Mouse (Mus musculus) adrenal gland, postnatal 25 days (tissue): Measurements from ENCODE around the gene C1qtnf6. TPM values are rescaled to one million over a fixed set of nuclear protein-coding genes. Genes with fewer than 3 reads are reported as not detected.
A peak's percentile ranks its signal among the peaks of the same experiment; 100 is the strongest.

ENCODE experiments used
- DNase-seq: peaks from one replicate; pipeline ENCODE4 v3.0.0; 2021; ENCODE audit warnings: mixed read lengths
- total RNA-seq: library from RNA; stranded (reverse); gene quantifications from 2 replicates; pipeline ENCODE4 v1.2.3, GENCODE M21; 2021

C1qtnf6 gene
- total RNA-seq, 1 experiment from 2014 or later: 59.4 TPM

DNA sequence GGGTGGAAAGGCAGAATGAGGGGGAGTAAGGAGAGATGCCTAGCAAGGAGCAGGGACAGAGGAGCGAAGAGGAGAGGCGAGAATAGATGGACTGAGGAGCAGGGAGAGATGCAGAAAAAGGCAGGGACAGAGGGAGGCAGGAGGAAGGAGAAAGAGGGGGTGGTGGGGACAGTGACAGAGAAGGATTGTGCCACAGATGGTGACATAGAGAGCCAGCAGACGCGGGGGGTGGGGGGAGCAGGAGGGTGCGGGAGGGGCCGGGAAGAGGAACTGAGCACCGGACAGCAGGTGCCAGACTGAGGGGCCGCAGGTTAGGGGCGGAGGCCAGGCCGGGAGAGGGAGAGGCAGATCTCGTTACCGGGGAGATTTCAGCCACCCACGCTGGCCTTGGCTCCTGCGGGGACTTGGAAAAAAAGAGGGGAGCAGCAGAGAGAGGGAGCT, 13.4 kb upstream of the C1qtnf6 start, which contains the start of gene Sstr3:
TSS of gene Sstr3 (minus strand) at position 125 of the 441 bp plus-strand sequence.
- DNase-seq: peak; percentile 57

DNA sequence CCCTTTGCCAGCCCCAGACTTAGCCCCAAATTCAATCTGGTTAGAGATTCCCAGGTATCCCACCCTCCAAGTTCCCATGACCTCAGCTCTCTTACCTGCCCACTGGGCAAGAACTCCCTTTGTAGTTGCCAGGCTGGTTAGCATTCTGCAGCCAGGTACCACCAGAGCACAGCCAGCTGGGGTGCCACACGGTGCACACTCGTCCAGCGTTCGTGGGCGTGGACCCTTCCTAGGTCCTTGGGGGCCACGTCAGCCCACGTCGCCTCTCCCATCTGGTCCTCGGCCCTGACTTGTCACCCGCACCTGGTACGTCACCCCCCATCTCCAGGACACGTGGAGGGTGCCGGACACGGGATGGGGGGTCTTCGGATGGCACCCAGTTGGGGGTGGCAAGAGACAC, 12.8 kb upstream of the C1qtnf6 start:
- DNase-seq: no peak

DNA sequence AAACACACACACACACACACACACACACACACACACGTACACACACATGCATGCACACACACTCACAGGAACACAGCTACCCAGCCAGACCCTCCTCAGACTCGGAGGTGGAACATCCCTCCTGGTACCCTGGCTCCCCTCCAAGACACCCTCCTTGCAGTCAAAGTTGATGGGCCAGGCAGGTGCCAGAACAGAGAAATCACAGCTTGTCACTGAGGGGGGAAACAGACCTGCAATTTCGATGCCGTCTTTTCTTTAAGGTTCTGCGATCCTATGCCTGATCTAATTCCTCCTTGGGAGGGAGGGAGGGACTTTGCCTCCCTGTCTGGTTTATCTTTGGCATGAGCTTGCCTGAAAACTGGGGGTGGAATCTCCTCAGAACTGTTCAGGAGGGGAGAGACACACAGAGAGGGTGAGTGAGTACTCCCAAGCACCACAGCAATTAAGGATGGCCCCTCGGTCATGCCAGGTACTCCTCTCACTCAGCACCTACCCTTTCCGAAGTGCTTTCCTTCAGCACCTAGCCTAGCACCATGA, 11.6 kb upstream of the C1qtnf6 start:
- DNase-seq: no peak

DNA sequence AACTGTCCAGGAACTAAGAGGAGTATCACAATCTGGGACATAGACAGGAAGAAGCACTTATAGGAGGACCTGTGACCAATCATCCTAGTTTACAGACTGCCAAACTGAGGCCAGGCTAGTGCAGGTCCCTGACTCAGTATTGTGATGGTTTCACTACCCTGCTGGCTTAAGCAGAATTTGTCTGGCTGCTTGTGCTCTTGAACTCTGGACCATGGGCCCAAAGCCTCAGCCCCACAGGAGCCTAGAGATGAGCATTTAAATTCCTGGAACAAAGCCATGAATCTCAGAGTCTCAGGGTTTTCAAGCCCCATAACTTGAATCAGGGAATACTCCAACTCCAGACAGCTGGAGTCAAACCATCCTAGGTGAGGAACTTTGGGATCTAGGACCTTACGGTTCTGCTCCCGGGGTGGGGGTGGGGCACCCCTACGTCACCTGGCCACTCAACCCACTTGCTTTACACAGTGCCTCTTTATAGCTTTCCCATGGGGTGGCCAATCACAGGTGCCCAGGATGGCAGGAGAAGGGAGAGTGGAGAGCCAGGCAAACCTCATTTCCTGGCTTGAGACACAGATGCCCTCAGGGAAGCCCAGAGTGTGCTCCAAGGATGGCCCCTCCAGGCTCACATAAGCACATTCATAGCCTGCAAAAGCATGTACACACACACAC, 11.0 kb upstream of the C1qtnf6 start:
- no peak for DNase-seq

DNA sequence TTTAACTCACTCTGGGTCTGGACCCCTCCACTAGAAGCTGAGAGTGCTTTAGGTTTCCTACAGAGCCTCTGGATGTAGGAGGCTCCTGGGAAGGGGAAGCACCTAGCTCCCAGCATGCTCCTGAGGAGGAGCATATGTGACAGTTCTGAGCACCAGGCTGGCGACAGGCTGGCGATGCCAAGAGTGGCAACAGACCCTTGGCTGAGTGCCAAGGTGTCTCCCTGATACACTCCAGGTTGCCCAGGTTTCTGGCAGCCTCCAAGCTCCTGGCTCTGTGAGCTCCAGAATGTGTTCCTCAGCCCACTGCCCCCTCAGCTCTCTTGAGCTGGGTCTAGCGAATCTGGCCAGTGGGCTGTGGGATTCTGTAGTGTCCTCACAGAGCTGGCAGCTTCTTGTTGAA, 10.4 kb upstream of the C1qtnf6 start:
- no peak for DNase-seq

DNA sequence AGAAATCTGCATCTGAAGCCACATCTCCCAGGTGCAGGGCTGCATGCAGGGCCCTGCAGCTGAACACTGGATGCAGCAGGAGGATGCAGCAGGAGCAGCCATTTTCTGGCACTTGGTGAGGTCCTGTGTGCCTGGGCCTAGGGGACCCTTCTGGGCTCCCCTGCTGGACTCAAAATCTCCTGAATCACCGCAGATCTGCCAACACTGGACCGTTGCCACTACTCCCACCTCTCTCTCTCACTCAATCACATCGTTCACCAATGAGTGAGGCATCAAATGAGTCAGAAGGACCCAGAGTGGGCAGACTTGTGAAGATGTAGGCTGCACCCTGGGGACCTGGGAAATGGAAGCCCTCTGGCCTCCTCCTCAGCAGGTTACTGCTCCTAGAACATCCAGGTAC, 9.8 kb upstream of the C1qtnf6 start:
- no peak for DNase-seq

DNA sequence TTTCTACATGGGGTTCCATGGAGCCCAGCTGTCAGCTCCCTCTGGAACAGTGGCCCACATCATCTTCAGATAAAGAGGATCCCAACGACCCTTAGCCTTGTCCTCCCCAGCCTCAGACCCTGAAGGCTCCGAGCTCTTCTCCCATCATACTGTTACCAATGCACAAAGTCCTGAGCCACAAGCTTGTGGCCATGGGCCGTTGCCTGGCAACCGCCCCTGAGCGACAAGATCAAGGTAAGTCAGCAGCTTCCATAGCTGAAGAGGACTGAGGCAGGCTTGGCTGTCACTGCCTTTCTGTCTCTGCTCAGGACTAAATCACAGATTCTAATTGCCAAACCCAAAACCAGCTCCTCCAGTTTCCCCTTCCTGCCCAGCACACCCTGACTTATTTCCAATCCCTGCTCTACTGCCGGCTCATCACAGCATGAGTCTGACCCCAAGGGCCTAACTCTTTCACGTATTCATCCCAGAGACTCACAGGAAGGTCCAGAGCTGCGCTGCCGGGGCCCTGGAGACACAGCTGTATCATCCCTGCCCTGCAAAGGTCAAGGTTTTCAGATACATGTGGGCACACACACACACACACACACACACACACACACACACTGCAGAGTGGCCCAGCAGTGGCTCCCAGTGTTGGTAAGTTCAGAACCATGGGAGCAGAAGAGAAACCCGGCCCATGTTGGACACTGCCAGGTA, 4.7 kb upstream of the C1qtnf6 start:
- no peak for DNase-seq

DNA sequence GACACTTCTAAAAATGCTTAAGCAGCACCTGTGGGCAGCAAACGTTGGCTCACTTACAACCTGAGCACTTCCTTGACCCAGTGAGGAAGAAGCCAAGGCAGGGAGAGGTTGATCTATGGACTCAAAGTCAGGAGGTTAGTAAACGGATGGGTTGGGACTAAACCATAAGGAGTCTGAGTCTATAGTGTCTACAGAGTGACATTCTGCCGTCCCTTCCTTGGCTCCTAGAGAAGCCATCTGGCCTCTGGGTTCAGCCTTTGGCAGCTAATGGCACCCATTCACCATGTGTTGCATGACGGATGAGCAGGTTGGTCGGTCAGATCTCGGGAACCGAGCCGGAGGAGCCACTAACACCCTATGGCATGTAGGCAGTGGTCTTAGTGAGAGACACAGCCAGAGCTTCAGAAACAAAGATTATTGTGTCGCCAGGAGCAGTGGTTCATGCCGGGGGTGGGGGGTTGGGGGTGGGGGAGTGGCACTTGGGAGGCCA, 2.2 kb upstream of the C1qtnf6 start:
- no peak for DNase-seq

DNA sequence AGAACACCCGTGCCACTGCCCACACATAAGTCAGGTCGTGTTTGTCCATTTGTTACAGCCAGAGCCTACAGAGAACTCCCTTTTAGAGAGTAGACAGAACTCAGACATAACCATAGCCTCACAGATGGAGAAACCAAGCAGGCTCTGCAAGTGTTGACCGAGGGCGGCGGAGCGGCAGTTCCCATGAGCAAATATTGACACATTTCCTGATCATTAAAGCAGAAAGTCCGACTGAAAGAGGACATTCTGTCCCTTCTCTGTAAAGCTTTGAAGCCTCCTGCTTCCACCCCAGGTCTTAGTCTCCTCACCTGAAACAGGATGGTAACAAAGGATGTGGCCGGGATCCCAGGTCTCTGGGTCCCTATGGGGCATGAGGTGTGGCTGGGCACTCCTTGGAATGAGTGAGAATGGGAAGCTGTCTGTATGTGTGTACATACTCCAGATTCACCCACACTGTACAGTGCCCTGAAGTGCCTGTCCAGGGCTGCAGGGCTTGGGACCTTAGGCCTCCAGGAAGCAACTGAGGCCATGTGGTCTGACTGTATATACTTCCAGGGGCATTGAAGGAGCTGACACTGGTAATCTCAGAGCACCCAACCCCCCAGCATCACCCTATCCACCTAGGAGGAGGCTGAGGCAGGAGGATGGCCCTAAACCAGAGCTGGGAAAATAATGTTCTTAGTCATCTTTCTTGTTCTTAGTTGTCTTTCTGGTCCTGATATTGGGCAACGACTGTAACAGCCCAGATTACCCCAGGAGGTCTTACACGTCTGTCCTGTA, 1.5 kb upstream of the C1qtnf6 start:
- DNase-seq: no peak

DNA sequence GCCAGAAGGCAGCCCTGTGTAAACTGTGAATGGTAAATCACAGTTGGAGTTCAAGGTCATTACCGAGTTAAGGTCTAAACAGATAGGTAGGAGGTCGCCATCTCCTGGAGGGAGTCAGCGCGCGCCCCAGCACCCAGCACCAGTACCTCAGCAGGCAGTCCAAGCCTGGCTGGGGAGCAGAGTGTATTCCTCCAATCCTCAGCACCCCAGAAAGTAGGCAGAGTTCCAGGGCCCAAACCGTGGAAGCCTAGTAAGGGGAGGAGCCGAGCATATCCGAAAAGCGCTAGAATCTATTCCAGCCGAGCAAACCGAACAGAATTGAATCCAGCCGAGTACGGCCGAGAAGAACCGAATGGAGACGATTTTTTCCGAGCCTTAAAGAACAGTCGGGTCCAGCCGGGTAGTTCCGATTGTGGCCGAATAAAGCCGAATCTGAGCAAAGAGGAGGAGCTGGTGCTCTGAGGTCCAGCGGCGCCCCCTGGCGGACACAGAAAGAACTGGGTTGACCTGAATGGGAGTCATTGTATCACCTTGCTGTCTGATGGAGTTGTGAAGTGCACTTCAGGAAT, 769 bp upstream of the C1qtnf6 start:
- peak; percentile 98 for DNase-seq

DNA sequence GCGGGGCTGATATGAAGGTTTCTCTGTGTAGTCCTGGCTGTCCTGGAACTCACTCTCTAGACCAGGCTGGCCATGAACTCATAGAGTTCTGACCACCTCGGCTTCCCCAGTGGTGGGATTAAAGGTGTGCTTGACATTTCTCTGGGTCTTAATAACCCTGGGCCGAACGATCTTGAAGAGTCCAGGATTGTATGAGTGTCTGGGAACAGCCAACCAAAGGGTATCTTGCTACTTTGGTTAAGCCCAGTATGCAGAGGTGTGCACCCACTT, 170 bp upstream of the C1qtnf6 start:
- no peak for DNase-seq

DNA sequence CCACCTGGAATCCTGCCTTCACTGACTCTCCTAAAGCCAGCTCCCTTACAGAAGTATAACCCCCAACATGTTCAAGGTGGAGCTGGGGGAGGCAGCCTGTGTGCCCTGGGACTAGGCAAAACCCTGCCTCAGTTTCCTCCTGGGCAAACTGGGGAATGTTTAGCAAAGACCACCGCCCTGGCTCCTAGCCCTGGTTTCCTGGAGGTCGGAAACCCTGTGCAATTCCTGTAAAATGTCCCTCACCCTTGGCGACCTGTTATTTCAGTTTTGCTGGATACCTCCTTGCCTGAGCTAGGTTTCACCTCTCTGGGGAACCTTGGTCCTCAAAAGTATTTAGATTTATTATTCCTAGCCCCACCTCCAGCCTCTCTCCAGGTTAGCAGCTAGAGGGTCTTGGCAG, 1.1 kb downstream of the C1qtnf6 start:
- no peak for DNase-seq

DNA sequence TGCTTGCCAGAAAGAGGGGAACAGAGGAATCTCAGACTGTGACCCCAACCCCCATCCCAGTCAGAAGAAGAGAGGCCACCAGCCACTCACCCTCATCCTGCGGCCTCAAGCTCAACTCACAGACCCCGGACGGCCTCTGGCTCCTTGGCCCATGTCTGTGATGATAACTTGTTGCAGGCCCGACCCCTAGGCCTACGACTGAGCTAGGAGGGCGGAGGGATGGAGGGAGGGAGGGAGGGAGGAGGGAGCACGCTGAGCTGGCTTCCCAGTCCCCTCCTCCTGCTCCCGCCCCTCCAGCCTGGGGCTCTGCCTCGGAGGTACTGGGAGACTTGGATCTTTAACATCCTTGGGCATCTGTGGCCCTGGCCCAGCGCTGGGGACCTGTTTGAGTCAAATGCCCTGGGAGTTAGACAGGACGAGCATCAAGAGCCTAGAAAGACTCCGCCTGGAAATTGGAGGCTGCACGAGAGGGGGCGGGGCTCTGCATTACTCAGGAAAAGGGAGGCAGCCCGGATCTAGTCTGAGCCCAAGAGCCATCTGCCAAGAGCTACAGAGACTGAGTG, 1.7 kb downstream of the C1qtnf6 start:
- DNase-seq: peak; percentile 83

DNA sequence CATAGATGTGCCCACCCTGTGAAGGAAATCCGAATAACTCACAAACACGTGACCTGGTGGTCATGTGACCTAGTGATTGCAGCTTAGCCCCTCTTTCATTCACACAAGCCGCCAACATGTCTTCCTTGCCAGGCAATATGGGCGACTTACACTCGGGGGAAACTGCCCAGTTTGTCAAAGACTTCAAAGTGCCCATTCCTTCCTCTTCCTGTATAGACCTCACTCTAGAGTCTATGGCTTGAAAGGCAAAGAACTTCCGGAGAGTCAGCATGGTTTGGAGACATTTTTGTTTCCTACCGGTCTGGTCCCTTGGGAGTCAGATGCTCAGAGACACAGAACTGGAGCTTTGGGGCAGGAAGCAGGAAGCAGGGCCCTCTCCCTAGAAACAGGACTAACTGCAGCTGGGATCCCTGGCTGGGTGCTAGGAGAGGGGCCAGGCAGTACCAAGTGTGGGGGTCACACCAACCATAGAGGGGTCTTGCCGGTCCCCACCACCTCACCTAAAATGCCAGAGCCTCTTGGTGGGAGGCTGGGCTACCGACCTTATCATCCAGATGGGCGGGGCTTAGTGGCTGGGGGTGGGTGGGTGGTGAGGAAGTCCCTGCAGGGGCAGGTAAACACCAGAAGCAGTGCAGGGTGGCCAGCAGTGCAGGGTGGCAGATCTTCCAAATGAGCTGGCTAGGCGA, 2.3 kb downstream of the C1qtnf6 start:
- DNase-seq: no peak

DNA sequence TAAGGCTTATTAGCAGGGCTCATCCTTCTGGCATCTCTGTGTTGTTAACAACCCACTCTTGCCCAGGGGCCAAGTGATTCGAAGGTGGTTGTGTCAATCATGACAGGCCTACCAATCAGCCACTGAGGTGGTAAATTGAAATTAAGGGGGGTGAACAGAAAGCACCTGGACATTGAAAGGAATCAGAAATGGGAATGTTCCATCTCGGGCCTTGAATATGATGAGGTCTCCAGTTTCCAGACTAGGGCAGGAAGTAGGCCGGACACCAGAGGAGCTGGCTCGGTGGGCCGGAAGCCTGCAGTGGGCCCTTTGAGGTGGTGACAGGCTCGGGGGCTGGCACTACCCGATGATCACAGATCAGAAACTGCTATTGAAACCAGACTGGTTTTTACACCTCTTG, 3.2 kb downstream of the C1qtnf6 start:
- no peak for DNase-seq

DNA sequence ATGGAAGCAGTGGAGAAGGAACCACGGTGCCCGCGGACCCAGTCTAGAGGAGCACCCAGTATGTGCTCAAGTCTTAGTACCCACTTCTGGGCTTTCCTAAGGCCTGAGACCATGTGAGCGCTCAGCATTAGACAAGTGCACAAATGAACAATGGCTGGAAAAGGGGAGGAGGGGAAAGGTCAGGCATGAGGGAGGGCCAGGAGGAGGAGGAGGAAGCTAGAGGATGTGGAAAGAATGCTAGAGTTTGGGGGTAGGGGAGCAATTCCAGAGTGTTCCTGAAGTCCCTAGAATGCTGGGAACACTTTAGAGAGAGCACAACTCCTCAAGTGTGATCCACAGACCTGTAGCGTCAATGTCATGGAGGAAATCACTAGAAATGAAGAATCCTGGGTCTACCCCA, 7.1 kb downstream of the C1qtnf6 start:
- no peak for DNase-seq

DNA sequence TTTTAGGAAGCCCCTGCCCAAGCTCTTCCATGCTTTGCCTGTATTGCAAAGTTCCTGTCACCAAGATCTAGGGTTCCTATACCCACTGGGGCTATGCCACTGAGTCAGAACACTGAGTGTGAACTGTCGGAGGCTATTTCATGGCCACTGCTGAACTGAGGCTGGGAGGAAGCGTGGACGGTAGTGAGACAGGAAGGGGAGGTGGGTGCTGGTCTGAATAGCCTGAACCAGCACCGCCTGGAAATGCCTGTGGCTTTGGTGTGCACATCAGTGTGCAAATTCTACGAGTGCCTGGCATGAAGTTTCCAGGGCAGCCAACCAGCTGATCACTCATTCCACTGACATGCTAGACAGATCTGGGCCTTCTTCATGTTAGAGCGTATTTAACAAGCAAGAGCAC, 9.3 kb downstream of the C1qtnf6 start:
- DNase-seq: no peak

DNA sequence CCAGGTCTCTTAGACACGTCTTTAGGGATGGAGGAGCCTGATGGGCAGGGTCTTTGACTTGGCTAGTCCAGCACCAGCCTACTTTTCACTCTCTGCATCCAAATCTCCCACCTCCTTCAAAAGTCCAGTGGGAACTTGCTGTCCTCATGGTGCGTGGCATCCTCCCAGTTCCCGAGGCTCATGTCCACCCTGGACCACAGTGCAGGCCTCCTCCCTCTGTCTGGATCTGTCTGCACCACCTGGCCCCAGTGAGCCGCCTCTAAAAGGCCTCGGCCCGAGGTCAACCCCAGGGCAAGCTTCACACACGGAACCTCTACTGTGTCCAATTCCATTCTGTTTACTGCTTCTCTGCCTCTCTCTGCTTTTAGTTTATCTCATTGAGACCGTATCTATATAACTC, 9.9 kb downstream of the C1qtnf6 start:
- DNase-seq: no peak

DNA sequence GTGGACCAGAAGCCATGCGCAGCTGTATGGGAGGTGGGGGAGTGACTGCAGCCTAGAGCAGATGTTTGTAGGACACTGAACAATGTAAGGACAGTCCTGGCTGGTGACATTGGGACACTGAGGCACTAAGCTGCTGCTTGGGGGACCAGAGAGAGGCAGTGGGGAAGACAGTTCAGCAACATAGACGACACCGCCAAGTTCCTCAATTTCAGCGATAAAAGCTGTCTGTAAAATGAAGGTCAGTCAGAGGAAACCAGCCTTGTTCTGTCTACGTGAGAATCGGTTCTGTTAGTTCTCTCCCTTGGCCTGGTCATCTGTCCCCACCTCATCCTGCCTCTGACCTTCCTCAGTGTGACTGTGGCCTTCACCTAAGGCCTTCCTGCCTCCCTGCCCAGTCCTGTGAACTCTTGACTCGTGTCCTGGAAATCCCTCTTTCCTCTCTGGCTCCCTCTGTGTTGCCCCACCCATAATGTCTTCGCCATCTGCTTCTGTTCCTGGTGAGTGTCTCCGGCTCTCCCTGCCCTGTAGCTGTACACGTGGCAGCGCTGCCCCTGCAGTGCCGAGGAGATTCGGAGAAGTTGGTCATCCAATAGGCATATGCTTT, 11.0 kb downstream of the C1qtnf6 start:
- DNase-seq: no peak

DNA sequence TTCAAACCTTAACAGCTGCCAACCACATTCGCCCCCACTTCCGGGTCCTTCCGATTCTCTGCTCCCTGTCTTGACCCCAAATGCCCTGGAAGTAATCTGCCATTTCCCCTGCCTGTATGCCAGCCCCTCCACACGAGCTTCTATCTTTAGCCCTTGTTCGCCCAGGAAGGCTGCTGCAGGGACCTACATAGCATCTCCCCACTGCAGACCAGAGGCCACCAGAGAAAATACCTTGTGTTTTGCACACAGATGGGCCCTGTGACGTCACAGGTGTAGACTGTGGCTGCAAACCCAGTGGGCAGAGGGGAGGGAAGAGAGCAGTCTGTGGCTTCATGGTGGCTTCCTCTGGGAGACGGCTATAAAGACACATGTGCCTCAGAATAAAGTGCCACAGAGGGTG, 13.0 kb downstream of the C1qtnf6 start:
- no peak for DNase-seq

DNA sequence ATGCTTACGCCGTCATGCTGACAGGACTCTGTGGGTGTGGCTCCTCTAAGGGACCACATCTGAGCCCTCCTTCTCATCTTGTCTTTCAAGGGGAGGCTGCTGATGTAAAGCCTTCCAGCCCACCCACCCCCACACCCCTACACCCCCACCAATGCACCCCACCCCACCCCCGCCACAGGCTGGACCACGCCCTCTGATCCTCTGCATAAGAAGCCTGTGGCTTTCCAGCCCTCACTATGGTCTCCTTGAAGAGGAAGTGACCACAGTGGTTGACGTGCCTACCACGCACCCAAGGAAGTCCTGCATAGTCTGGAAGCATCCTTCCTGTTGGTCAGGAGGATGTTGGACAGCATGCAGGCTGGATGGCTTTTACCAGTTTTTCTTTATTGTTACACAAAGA, 15.5 kb downstream of the C1qtnf6 start:
- DNase-seq: no peak
